Mouse (Mus musculus): ENCODE results near the gene C530008M17Rik. TPM values are rescaled to one million over a fixed set of nuclear protein-coding genes. Genes with fewer than 3 reads are reported as not detected.
A peak's percentile ranks its signal among the peaks of the same experiment; 100 is the strongest.

Gene C530008M17Rik
- total and polyA plus RNA-seq, 2 experiments from 2014 or later = 52.5 to 55.3 TPM

DNA sequence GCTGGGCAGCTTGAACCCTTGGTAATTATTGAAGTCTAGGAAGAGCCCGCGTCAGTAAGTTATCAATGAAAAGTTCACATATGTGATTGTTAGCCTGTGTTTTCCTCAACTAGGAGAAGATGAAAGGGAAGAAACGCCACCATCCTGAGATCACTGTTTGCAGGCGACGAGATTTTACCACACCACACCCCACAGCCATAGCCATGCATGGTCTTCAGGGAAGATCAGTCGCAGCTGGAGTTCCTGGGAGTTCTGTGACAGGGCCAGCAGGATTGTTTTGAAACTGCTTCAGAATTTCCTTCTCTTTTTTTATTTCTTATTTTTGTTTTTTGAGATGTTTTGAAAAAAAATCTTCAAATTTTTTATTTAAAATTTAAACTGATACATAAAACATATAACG lies 8.6 kb downstream of the C530008M17Rik start:
- no peak overlapping the region for H3K4me2 ChIP-seq (ENCODE audit: low read depth, low read length)
- 57% methylated on average over 7 of the region's 7 CpGs for WGBS
- no peak for DNase-seq (ENCODE audit: low spot score)
- no peak for ATAC-seq
- no peaks in the 10 kb centered on the region for H3K9me3 ChIP-seq (ENCODE audit: low read length)
- no peaks in the 10 kb centered on the region for H3K27me3 ChIP-seq (ENCODE audit: insufficient read depth, low read length)
- no peak overlapping the region for H3K9ac ChIP-seq (replicated peaks; ENCODE audit: low read length)
- TF ChIP-seq CTCF (IDR thresholded peaks at IDR 0.05; ENCODE audit: low read depth) = no peak
- H3K27ac ChIP-seq = 0 out of 2 replicates have a peak overlapping the region, but pooled peaks have one; percentile 3
- no peak overlapping the region for H3K4me3 ChIP-seq (ENCODE audit: low read length)
- H3K4me1 ChIP-seq (ENCODE audit: insufficient read depth, low read length) = peaks cover 6% of the 10 kb centered on the region; the same call in 1 of the 2 replicates
- H3K36me3 ChIP-seq (ENCODE audit: insufficient read depth, low read length) = no peaks in the 10 kb centered on the region

DNA sequence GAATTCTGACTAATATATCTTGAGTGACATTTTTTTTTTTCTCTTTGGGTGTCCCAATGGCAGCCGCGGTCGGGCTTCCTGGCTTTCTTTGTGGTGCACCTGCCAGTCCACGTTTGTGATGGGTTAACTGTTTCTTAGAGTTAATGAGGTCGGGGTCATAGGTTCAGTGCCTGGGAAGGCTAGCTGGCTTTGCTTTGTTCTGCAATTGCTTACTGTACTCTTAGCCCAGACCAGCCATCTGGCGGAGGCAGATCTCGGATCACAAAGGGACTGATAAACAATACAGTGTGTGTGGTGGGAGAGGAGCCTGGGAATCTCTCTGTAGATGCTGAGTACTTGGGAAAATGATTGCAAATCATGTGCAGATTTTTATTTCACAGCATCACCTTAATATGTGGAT lies 9.1 kb downstream of the C530008M17Rik start:
- Histone ChIP-seq H3K4me1 (ENCODE audit: insufficient read depth, low read length) (peaks cover 4% of the 10 kb centered on the region; the same call in 1 of the 2 replicates), H3K9me3 (ENCODE audit: low read length) (no peaks in the 10 kb centered on the region), H3K27ac (0 out of 2 replicates have a peak overlapping the region, but pooled peaks have one; percentile 7), H3K9ac (replicated peaks; ENCODE audit: low read length) (no peak overlapping the region), H3K27me3 (ENCODE audit: insufficient read depth, low read length) (no peaks in the 10 kb centered on the region), H3K4me2 (ENCODE audit: low read depth, low read length) (no peak overlapping the region), H3K36me3 (ENCODE audit: insufficient read depth, low read length) (no peaks in the 10 kb centered on the region), H3K4me3 (ENCODE audit: low read length) (no peak overlapping the region)
- TF ChIP-seq CTCF (IDR thresholded peaks at IDR 0.05; ENCODE audit: low read depth) = no peak
- peak; percentile 63 for DNase-seq (ENCODE audit: low spot score)
- WGBS = 12% methylated on average over 7 of the region's 7 CpGs
- no peak for ATAC-seq

DNA sequence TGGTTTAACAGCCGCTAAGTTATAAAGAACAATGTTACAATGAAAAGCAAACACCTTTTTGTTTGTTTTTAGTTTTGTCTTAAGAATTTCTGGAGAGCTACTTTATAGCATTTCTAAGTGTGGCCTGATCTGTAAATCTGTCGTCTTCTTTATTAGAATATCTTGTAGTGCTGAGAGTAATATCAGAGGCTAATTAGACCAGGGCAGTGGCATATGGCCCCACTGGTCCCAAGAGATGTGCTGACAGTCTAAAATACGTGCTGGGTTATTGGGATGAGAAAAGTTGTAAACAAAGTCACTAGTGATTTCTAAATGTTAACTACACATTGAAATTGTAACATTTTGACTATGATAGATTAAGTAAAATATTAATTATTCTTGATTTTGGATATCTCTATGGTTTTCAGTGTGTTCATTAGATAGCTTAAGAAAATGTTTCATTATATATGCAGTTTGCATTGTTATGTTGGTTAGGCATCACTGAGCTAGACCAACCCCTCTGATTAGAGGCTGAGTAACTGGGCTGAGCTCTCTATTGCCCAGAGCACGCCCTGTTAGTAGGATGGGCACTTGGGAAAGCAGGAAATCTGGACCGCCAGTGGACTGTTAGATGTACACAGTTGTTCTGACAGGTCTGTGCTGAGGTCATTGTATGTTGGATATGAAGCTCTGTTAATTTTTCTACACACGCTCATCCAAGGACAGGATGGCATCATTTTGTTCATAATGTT lies 9.9 kb downstream of the C530008M17Rik start:
- 52% methylated on average over 6 of the region's 6 CpGs for WGBS
- Histone ChIP-seq H3K9me3 (ENCODE audit: low read length) (no peaks in the 10 kb centered on the region), H3K4me2 (ENCODE audit: low read depth, low read length) (no peak overlapping the region), H3K36me3 (ENCODE audit: insufficient read depth, low read length) (no peaks in the 10 kb centered on the region), H3K9ac (replicated peaks; ENCODE audit: low read length) (no peak overlapping the region), H3K4me3 (ENCODE audit: low read length) (no peak overlapping the region), H3K27ac (0 out of 2 replicates have a peak overlapping the region, but pooled peaks have one; percentile 7), H3K27me3 (ENCODE audit: insufficient read depth, low read length) (no peaks in the 10 kb centered on the region), H3K4me1 (ENCODE audit: insufficient read depth, low read length) (peaks cover 4% of the 10 kb centered on the region; the same call in 1 of the 2 replicates)
- DNase-seq (ENCODE audit: low spot score) = no peak
- TF ChIP-seq CTCF (IDR thresholded peaks at IDR 0.05; ENCODE audit: low read depth) = no peak
- ATAC-seq = no peak

DNA sequence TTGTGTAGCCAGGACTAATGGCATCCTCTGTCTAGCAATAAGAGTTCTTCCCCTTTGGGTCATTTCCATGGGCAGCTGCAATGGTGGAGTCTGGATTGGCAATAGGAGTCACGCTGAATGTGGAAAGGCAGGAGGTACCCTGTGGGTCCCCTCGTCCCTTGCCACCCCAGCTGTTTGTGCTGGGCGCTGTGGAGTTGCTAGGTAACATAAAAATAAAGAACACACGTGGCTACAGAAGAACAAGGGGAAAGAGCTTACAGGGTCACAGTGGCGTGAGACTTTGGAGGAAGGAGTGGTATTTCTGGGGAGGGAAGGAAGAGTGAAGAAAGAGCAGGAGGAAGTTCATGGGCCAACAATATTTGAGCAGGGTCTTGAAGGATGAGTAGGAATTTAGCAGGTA lies 11.8 kb downstream of the C530008M17Rik start:
- DNase-seq (ENCODE audit: low spot score) = no peak
- H3K4me1 ChIP-seq (ENCODE audit: insufficient read depth, low read length) = peaks cover 4% of the 10 kb centered on the region; the same call in 1 of the 2 replicates
- ATAC-seq = no peak
- 29% methylated on average over 5 of the region's 5 CpGs for WGBS
- no peak overlapping the region for H3K9ac ChIP-seq (replicated peaks; ENCODE audit: low read length)
- no peaks in the 10 kb centered on the region for H3K27me3 ChIP-seq (ENCODE audit: insufficient read depth, low read length)
- no peak overlapping the region for H3K27ac ChIP-seq
- H3K4me3 ChIP-seq (ENCODE audit: low read length) = no peak overlapping the region
- H3K4me2 ChIP-seq (ENCODE audit: low read depth, low read length) = no peak overlapping the region
- H3K9me3 ChIP-seq (ENCODE audit: low read length) = no peaks in the 10 kb centered on the region
- TF ChIP-seq CTCF (IDR thresholded peaks at IDR 0.05; ENCODE audit: low read depth) = no peak
- H3K36me3 ChIP-seq (ENCODE audit: insufficient read depth, low read length) = no peaks in the 10 kb centered on the region

DNA sequence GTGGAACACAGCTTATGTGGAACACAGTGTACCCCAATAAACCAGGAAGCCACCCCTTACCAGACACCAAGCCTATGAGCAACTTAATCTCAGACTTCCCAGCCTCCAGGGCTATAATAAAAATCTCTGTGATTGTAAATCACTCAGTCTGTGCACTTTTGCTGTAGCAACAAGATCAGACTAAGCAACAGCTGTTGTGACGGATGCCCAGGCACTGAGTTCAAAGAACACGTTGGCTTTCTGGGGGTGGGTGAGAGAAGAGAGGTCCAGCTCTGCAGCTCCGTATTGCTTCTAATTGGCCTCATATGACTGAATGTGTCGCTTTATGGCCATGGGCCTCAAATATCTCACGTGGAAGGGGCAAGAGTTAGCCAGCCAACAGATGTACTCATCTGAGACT lies 12.2 kb downstream of the C530008M17Rik start:
- H3K4me3 ChIP-seq (ENCODE audit: low read length) = no peak overlapping the region
- 69% methylated on average over 5 of the region's 5 CpGs for WGBS
- ATAC-seq (no peak), DNase-seq (ENCODE audit: low spot score) (no peak)
- H3K4me1 ChIP-seq (ENCODE audit: insufficient read depth, low read length) = peaks cover 4% of the 10 kb centered on the region; the same call in 1 of the 2 replicates
- H3K27ac ChIP-seq = no peak overlapping the region
- no peaks in the 10 kb centered on the region for H3K9me3 ChIP-seq (ENCODE audit: low read length)
- no peaks in the 10 kb centered on the region for H3K27me3 ChIP-seq (ENCODE audit: insufficient read depth, low read length)
- no peak overlapping the region for H3K9ac ChIP-seq (replicated peaks; ENCODE audit: low read length)
- H3K36me3 ChIP-seq (ENCODE audit: insufficient read depth, low read length) = no peaks in the 10 kb centered on the region
- no peak for TF ChIP-seq CTCF (IDR thresholded peaks at IDR 0.05; ENCODE audit: low read depth)
- H3K4me2 ChIP-seq (ENCODE audit: low read depth, low read length) = no peak overlapping the region

DNA sequence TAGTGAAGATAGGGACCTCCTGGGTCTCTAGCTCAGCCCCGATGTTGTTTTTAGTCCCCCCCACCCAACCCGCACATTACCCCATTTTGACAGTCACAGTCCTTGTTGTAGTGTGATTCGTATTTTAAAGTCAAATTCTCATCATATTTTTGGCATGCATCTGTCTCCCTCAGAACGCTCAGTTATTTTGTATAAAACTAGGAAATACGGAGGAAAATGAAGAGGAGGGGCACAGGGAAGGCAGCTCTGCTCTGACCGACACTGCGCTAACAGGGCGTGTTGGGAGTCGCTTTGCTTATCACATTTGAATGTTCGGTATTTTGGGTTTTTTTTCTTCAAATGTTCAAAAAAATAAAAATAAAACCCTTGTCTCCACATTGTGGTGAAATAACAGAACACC lies 13.9 kb downstream of the C530008M17Rik start:
- H3K36me3 ChIP-seq (ENCODE audit: insufficient read depth, low read length) = no peaks in the 10 kb centered on the region
- H3K27ac ChIP-seq = no peak overlapping the region
- H3K9me3 ChIP-seq (ENCODE audit: low read length) = no peaks in the 10 kb centered on the region
- no peak overlapping the region for H3K4me3 ChIP-seq (ENCODE audit: low read length)
- no peak for TF ChIP-seq CTCF (IDR thresholded peaks at IDR 0.05; ENCODE audit: low read depth)
- no peak for DNase-seq (ENCODE audit: low spot score)
- no peaks in the 10 kb centered on the region for H3K27me3 ChIP-seq (ENCODE audit: insufficient read depth, low read length)
- WGBS = 90% methylated on average over 10 of the region's 10 CpGs
- H3K4me1 ChIP-seq (ENCODE audit: insufficient read depth, low read length) = peaks cover 4% of the 10 kb centered on the region; the same call in 1 of the 2 replicates
- ATAC-seq = no peak
- no peak overlapping the region for H3K4me2 ChIP-seq (ENCODE audit: low read depth, low read length)
- H3K9ac ChIP-seq (replicated peaks; ENCODE audit: low read length) = no peak overlapping the region

Data from hindbrain, postnatal 0 days (tissue).